Mouse (Mus musculus) lung, embryonic 15.5 days (tissue): ENCODE measurements around the gene Rasa2. TPM values are rescaled to one million over a fixed set of nuclear protein-coding genes. Genes with fewer than 3 reads are reported as not detected.
"Not testable (repeated sequence)": the region's sequence is repeated elsewhere in the genome, so short reads cannot be mapped to it uniquely, and the experiment has no call there.

ENCODE experiments used
- ATAC-seq: fragments of 200-750 bp; cut with Nextera tagmentation; 2 replicates; pipeline ENCODE4 v1.8.0; 2017; ENCODE audit warnings: moderate number of reproducible peaks, borderline replicate concordance; ENCODE audit not compliant: low FRiP score, low TSS enrichment; ENCODE audit errors: extremely low read depth
- H3K27ac ChIP-seq: fragments of 300-500 bp; sonication (generic); 2 replicates; pipeline ENCODE4 v1.5.1; 2015; ENCODE audit warnings: moderate library complexity, mild to moderate bottlenecking, inconsistent platforms
- H3K27me3 ChIP-seq: fragments of 300-500 bp; sonication (generic); 2 replicates; pipeline ENCODE4 v1.6.1; 2015; ENCODE audit warnings: inconsistent platforms
- H3K36me3 ChIP-seq: fragments of 300-500 bp; sonication (generic); 2 replicates; pipeline ENCODE4 v1.6.1; 2015; ENCODE audit warnings: inconsistent platforms
- H3K4me1 ChIP-seq: fragments of 300-500 bp; sonication (generic); 2 replicates; pipeline ENCODE4 v1.6.1; 2015; ENCODE audit warnings: inconsistent platforms
- H3K4me2 ChIP-seq: fragments of 300-500 bp; sonication (generic); 2 replicates; pipeline ENCODE4 v1.6.1; 2015; ENCODE audit warnings: inconsistent platforms, mild to moderate bottlenecking, moderate library complexity
- H3K4me3 ChIP-seq: fragments of 300-500 bp; sonication (generic); 2 replicates; pipeline ENCODE4 v1.5.1; 2015; ENCODE audit warnings: mild to moderate bottlenecking, inconsistent platforms
- H3K9ac ChIP-seq: fragments of 300-500 bp; sonication (generic); 2 replicates; pipeline ENCODE4 v1.6.1; 2015; ENCODE audit warnings: inconsistent platforms
- H3K9me3 ChIP-seq: fragments of 300-500 bp; sonication (generic); 2 replicates; pipeline ENCODE4 v1.6.1; 2016; ENCODE audit warnings: inconsistent platforms
- WGBS: fragments of 180-500 bp; shearing (Covaris S2); methylation state at CpG from one replicate; pipeline ENCODE4 v1.1.7; 2015; 5-methylcytosine and 5-hydroxymethylcytosine counted together
- polyA plus RNA-seq: library from polyadenylated mRNA; unstranded; fragments of >200 nt; fragmentation: Nextera tagmentation; extraction: Ambion mirVana; gene quantifications from 2 replicates; pipeline ENCODE4 v1.2.1, GENCODE M21; 2015

Gene Rasa2
- polyA plus RNA-seq = 15.3 and 19.9 TPM in 2 replicates

GRCm38 (mm10) chr9:96631389-96632072 lies at the start of gene Rasa2:
Rasa2 (minus strand) TSS chr9:96631617.
- Histone ChIP-seq H3K4me2 (peak within 1 kb of the TSS; percentile 91), H3K36me3 (no peaks in the 10 kb centered on the region), H3K27me3 (0 out of 2 replicates have a peak, but pooled peaks cover 5% of the 10 kb centered on the region), H3K27ac (peak within 1 kb of the TSS; percentile 98), H3K9me3 (no peaks in the 10 kb centered on the region), H3K4me1 (peaks cover 23% of the 10 kb centered on the region), H3K4me3 (peak within 1 kb of the TSS; percentile 94), H3K9ac (peak within 1 kb of the TSS; percentile 97)
- ATAC-seq = peak; percentile 99
- WGBS = 1% methylated on average over 43 of the region's 52 CpGs

GRCm38 (mm10) chr9:96678611-96679010 lies 47.2 kb upstream of the Rasa2 start:
- 80% methylated on average over 5 of the region's 5 CpGs for WGBS
- ATAC-seq = no peak

DNA sequence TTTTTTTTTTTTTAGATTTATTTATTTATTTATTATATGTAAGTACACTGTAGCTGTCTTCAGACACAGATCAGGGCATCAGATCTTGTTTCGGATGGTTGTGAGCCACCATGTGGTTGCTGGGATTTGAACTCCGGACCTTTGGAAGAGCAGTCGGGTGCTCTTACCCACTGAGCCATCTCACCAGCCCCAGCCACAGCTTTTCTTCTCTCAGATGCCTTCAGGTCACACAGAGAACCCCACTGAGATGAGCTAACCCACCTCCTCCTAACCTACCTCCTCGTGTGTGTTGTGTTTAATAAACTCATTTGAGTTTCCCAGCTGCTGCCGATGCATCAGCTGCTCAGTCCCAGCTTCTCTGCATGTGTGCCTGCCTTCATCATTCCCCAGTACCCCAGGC lies 46.3 kb upstream of the Rasa2 start:
- not testable (repeated sequence) for H3K4me3 ChIP-seq, H3K4me1 ChIP-seq, H3K9me3 ChIP-seq, H3K27ac ChIP-seq, H3K9ac ChIP-seq, ATAC-seq, H3K36me3 ChIP-seq, H3K27me3 ChIP-seq, H3K4me2 ChIP-seq
- WGBS = 81% methylated on average over 5 of the region's 5 CpGs

More at GRCm38 (mm10) chr9:96678611-96679010, 47.2 kb upstream of the Rasa2 start:
- no peak overlapping the region for H3K9ac ChIP-seq
- no peaks in the 10 kb centered on the region for H3K9me3 ChIP-seq
- no peak overlapping the region for H3K4me3 ChIP-seq
- H3K4me1 ChIP-seq = no peaks in the 10 kb centered on the region
- H3K27ac ChIP-seq = no peak overlapping the region
- no peaks in the 10 kb centered on the region for H3K27me3 ChIP-seq
- no peak overlapping the region for H3K4me2 ChIP-seq
- H3K36me3 ChIP-seq = no peaks in the 10 kb centered on the region

DNA sequence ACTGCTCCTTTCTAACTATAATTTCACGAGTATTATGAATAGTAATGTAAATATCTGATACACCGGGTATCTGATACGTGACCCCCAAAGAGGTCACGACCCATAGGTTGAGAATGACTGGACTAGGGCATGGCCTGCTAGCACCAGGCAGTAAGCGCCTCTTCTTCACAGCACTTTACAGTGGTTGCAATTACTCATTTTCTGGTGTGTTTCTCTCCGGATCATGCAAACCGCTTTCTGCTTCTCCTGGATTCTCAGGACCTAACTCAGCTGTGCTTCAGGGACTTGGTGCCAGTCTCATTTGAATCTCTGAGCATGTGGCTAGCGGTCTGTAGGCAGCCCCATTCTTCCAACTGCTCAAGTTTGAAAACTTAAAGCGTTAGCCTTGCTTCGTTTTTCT lies 45.3 kb upstream of the Rasa2 start:
- H3K27ac ChIP-seq = no peak overlapping the region
- no peaks in the 10 kb centered on the region for H3K4me1 ChIP-seq
- WGBS = 86% methylated on average over 10 of the region's 10 CpGs
- H3K9ac ChIP-seq = no peak overlapping the region
- ATAC-seq = no peak
- H3K4me3 ChIP-seq = no peak overlapping the region
- no peaks in the 10 kb centered on the region for H3K27me3 ChIP-seq
- no peaks in the 10 kb centered on the region for H3K9me3 ChIP-seq
- H3K4me2 ChIP-seq = no peak overlapping the region
- H3K36me3 ChIP-seq = no peaks in the 10 kb centered on the region

DNA sequence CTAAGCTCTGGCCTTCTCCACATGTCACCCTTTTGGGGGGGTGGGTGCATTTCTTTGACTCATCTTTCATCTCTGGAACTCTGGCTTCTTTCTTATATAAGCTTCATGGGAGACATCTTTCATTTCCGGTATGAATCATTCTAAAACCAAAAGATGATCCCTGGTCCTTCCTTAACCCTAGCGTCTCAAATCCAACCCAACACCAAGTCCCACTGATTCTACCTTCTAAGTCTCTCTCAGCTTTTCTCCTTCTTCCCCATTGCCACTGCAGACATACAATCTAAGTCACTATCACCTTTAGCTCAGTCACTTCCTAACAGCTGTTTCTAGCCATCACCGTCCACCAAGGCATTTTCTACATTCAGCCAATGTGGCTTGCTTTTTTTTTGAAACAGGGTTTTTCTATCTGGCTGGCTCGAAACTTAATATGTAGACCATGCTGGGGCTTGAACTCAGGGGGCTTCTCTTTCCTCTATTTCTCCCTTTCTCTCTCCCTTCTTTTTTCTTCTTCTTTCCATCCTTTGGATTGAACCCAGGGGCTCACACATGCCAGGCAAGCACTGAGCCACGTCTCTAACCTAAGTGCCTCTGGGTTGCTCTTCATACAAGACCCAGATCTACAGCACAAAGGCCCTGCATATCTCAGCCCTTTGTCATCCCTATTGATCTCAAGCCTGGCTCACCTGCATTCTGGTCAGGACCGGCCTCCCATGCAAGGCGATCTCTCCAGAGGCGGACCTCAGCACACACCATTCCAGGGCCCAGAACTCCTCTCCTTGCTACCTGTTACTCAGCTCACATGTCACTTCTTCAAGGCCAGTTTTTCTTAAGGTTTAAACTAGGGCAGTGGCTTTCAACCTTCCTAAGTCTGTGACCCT lies 44.6 kb upstream of the Rasa2 start:
- H3K4me2 ChIP-seq = no peak overlapping the region
- no peak overlapping the region for H3K27ac ChIP-seq
- no peaks in the 10 kb centered on the region for H3K9me3 ChIP-seq
- no peak overlapping the region for H3K4me3 ChIP-seq
- no peak overlapping the region for H3K9ac ChIP-seq
- H3K4me1 ChIP-seq = no peaks in the 10 kb centered on the region
- no peaks in the 10 kb centered on the region for H3K27me3 ChIP-seq
- ATAC-seq = no peak
- H3K36me3 ChIP-seq = no peaks in the 10 kb centered on the region
- WGBS = 81% methylated on average over 8 of the region's 8 CpGs

DNA sequence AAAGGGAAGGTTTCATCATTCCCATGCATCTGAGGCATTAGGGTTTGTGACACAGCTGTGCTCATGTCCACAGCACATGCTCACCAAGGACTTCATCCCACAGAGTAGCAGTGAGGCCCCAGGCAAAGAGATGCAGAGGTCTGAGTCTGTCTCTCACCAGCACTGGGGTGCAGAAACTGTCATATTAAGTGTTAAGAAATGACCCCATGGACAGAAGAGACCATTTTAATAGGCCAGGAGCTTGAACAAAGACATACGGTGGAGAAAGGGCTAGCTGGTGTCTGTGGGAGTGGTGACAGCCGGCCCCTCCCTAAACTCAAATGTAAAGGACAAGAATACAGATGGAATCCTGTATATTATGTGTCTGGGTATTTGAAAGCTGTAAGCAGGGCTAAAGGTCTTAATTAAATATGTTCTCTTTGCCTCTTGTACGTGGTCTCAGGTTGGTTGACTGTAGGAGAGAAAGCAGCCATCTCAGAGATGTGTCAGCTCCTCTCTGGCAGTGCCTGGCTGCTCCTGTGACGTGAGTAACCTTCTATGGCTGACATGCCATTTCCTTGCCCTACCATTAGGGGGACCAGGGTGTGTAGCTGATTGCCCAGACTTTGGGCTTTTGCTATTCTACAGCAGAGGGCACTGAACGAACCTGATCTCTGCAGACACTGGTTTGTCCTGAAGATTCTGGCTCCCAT lies 43.8 kb upstream of the Rasa2 start:
- WGBS = 34% methylated on average over 5 of the region's 5 CpGs
- H3K4me2 ChIP-seq = no peak overlapping the region
- no peak for ATAC-seq
- H3K9ac ChIP-seq = no peak overlapping the region
- H3K27ac ChIP-seq = no peak overlapping the region
- no peaks in the 10 kb centered on the region for H3K27me3 ChIP-seq
- H3K4me3 ChIP-seq = no peak overlapping the region
- no peaks in the 10 kb centered on the region for H3K4me1 ChIP-seq
- no peaks in the 10 kb centered on the region for H3K9me3 ChIP-seq
- H3K36me3 ChIP-seq = no peaks in the 10 kb centered on the region

GRCm38 (mm10) chr9:96674301-96674700 lies 42.9 kb upstream of the Rasa2 start:
- Histone ChIP-seq H3K36me3 (no peaks in the 10 kb centered on the region), H3K9me3 (no peaks in the 10 kb centered on the region), H3K27ac (no peak overlapping the region), H3K4me2 (no peak overlapping the region), H3K9ac (no peak overlapping the region), H3K27me3 (no peaks in the 10 kb centered on the region), H3K4me1 (no peaks in the 10 kb centered on the region), H3K4me3 (no peak overlapping the region)
- ATAC-seq = no peak
- 83% methylated on average over 8 of the region's 8 CpGs for WGBS

DNA sequence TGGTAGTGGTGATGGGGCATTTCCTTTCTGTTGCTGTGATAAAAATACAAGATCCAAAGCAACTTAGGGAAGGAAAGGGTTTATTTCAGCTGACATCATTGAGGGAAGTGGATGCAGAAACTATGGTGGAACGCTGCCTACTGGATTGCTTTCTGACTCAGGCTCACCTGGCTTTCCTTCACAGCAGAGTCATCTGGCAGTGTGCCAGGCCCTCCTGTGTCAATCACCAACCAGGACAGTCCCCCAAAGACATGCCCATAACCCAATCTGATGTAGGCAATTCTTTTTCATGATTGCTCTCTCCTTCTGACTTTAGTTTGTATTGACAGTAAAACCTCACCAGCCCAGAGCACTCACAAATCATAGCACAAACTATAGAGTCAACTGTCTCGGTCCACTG lies 41.0 kb upstream of the Rasa2 start:
- Histone ChIP-seq H3K27me3 (no peaks in the 10 kb centered on the region), H3K4me3 (no peak overlapping the region), H3K4me2 (no peak overlapping the region), H3K36me3 (no peaks in the 10 kb centered on the region), H3K9ac (no peak overlapping the region), H3K9me3 (no peaks in the 10 kb centered on the region), H3K27ac (no peak overlapping the region), H3K4me1 (no peaks in the 10 kb centered on the region)
- no peak for ATAC-seq
- WGBS = 79% methylated on average over 2 of the region's 2 CpGs

- H3K27me3 ChIP-seq = no peaks in the 10 kb centered on the region
- H3K9me3 ChIP-seq = no peaks in the 10 kb centered on the region
- H3K9ac ChIP-seq = no peak overlapping the region
- 89% methylated on average over 12 of the region's 12 CpGs for WGBS
- H3K36me3 ChIP-seq = no peaks in the 10 kb centered on the region
- no peak for ATAC-seq
- H3K4me1 ChIP-seq = no peaks in the 10 kb centered on the region
- no peak overlapping the region for H3K27ac ChIP-seq
- no peak overlapping the region for H3K4me2 ChIP-seq
- no peak overlapping the region for H3K4me3 ChIP-seq
Measured at GRCm38 (mm10) chr9:96671249-96671648, 39.8 kb upstream of the Rasa2 start.

DNA sequence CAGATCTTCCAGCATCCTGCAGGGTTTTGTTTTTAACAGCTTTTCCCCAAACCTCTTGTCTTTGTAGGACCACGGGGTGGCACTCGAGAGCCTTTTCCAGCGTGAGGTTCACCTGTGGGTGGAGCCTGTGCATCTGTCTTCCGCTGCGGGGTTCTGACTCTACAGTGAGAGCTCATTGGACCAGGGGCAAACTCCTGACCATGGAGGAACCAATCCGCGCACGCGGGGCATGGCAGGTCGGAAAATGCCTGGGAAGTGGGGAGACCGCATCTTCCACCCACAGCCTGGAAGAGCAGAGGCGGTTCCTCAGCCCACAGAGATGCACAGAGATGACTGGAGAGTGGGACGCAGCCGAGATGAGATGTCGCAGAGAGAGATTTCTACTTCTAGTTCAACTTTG lies 38.5 kb upstream of the Rasa2 start:
- peak overlapping the region; percentile 38 for H3K4me3 ChIP-seq
- no peaks in the 10 kb centered on the region for H3K27me3 ChIP-seq
- no peaks in the 10 kb centered on the region for H3K4me1 ChIP-seq
- 2% methylated on average over 15 of the region's 15 CpGs for WGBS
- 0 out of 2 replicates have a peak overlapping the region, but pooled peaks have one; percentile 24 for H3K9ac ChIP-seq
- H3K27ac ChIP-seq = peak overlapping the region; percentile 54; the same call in 1 of the 2 replicates
- H3K9me3 ChIP-seq = no peaks in the 10 kb centered on the region
- peak overlapping the region; percentile 77 for H3K4me2 ChIP-seq
- H3K36me3 ChIP-seq = no peaks in the 10 kb centered on the region
- ATAC-seq = peak; percentile 100

DNA sequence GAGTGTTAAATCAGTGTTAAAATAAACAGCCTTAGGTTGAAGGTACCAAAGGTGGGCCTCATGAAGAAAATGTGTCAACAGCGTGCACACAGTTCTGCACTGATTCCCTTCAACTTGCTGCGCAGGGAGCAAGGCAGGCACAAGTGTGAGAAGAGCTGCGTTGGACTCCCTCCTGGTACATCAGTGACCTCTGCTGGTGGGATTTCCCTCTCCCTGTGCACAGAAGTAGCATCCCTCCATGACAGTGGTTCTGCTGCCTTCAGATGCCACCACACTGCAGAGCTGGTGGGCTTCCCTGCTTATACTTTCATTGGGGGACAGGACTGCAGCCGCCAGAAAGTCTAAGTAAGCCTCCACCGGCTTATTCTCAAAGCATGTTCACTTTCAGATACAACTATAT lies 37.2 kb upstream of the Rasa2 start:
- Histone ChIP-seq H3K4me1 (no peaks in the 10 kb centered on the region), H3K36me3 (no peaks in the 10 kb centered on the region), H3K9me3 (no peaks in the 10 kb centered on the region), H3K9ac (no peak overlapping the region), H3K27ac (no peak overlapping the region), H3K4me3 (no peak overlapping the region), H3K4me2 (no peak overlapping the region), H3K27me3 (no peaks in the 10 kb centered on the region)
- 47% methylated on average over 5 of the region's 5 CpGs for WGBS
- ATAC-seq = no peak
